Mouse (Mus musculus) heart, adult 10 weeks (tissue): Measurements from ENCODE around the gene Gm3854. TPM values are rescaled to one million over a fixed set of nuclear protein-coding genes. Genes with fewer than 3 reads are reported as not detected.

ENCODE experiments used
- polyA plus RNA-seq: library from polyadenylated mRNA; stranded (reverse); fragments of 350-450 nt; fragmentation: Illumina TruSeq; extraction: RNeasy Lipid Tissue Mini Kit (QIAGEN cat#74804); gene quantifications from one replicate; pipeline ENCODE4 v1.2.3, GENCODE M21; 2014; ENCODE audit warnings: low read depth, low replicate concordance

Gm3854 gene
- 0.47 TPM for polyA plus RNA-seq

GRCm38 (mm10) chr7:6343501-6344071 is at the start of gene Gm3854:
TSS of gene Gm3854 (plus strand) at chr7:6343759.

GRCm38 (mm10) chr7:6331233-6331956 is 12.2 kb upstream of the Gm3854 start, which contains the start of gene Zfp583:
TSS of gene Zfp583 (minus strand) at chr7:6331285.

DNA sequence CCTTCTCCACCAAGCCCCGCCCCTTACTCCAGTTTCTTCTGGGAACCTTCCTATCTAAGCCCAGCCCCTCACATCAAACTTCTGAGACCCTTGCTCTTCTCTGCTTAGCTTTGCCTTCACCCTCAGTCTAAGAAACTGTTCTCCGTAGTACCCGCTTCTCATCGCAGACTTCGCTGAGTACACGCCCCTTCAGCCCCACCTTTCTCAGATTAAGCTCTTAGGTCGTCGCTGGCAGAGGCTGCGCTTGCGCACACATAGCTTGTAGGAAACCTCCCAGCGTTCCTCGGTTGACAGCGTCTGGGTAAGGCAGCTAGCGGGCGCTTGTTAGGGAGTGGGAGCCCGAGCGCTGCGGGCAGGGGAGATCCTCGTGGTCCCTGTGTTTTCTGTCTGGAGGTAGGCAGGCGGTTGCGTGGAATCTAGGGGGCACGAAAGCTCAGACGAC is 19.5 kb downstream of the Gm3854 start, which contains the start of gene Zfp78:
TSS of gene Zfp78 (plus strand) at position 234 of the 442 bp plus-strand sequence.

DNA sequence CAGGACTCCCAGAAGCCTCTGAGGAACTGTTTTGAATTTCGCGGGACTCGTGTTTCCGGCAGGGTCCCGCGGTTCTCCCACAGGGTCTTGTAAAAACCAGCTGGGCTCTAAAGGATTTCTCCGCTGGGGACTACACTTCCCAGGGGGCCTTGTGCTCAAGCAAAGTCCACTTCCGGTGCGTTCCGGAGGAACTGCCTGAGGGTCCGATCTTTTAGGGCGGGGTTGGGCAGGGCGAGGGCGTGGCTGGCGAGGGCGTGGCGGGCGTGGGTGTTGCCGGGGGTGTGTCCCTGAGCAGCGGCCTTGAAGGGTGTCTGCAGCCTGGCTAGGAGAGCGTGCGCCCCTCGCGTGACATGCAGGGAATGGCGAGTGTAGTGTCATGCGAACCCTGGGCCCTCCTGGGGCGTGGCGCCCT is 39.5 kb downstream of the Gm3854 start, which contains the start of gene Zfp28:
TSS of gene Zfp28 (plus strand) at position 252 of the 412 bp plus-strand sequence.

GRCm38 (mm10) chr7:6397996-6398975 is 54.7 kb downstream of the Gm3854 start, which contains the start of gene Smim17:
TSS of gene Smim17 (plus strand) at chr7:6398715.

Other genes with a start within 250 kb of the Gm3854 start
- gene Zfp787, start 187.8 kb upstream of the Gm3854 start, polyA plus RNA-seq = 27.4 TPM
- 5.7 TPM for gene Zfp444, start 171.5 kb upstream of the Gm3854 start, polyA plus RNA-seq
- gene Galp, start 146.7 kb upstream of the Gm3854 start, polyA plus RNA-seq = not detected
- not detected for gene Zscan5b, start 121.5 kb upstream of the Gm3854 start, polyA plus RNA-seq
- not detected for gene Epp13, start 91.0 kb upstream of the Gm3854 start, polyA plus RNA-seq
- gene Zfp667, start 57.2 kb upstream of the Gm3854 start, polyA plus RNA-seq = 3.1 TPM
- 3.0 TPM for gene Zfp583, start 12.5 kb upstream of the Gm3854 start, polyA plus RNA-seq
- gene Zfp78, start 19.5 kb downstream of the Gm3854 start, polyA plus RNA-seq = 2.1 TPM
- 6.3 TPM for gene Zfp28, start 39.5 kb downstream of the Gm3854 start, polyA plus RNA-seq
- not detected for gene Smim17, start 55.0 kb downstream of the Gm3854 start, polyA plus RNA-seq
- gene Gm20715, start 66.5 kb downstream of the Gm3854 start, polyA plus RNA-seq = not detected
- not detected for gene Olfr1344, start 94.9 kb downstream of the Gm3854 start, polyA plus RNA-seq
- gene Olfr1336, start 112.4 kb downstream of the Gm3854 start, polyA plus RNA-seq = not detected
- gene Olfr1346, start 123.3 kb downstream of the Gm3854 start, polyA plus RNA-seq = not detected
- gene Olfr5, start 143.2 kb downstream of the Gm3854 start, polyA plus RNA-seq = not detected
- gene Olfr1347, start 156.0 kb downstream of the Gm3854 start, polyA plus RNA-seq = not detected
- not detected for gene Olfr1348, start 165.0 kb downstream of the Gm3854 start, polyA plus RNA-seq
- gene Olfr1349, start 179.2 kb downstream of the Gm3854 start, polyA plus RNA-seq = not detected
- not detected for gene Olfr1350, start 221.1 kb downstream of the Gm3854 start, polyA plus RNA-seq